Mouse (Mus musculus) hindbrain, embryonic 13.5 days (tissue): ENCODE measurements around the gene Pip5k1b. TPM values are rescaled to one million over a fixed set of nuclear protein-coding genes. Genes with fewer than 3 reads are reported as not detected.

Source experiments
- ATAC-seq: fragments of 200-750 bp; cut with Nextera tagmentation; 2 replicates; pipeline ENCODE4 v1.8.0; 2017; ENCODE audit warnings: moderate TSS enrichment; ENCODE audit not compliant: low FRiP score
- H3K27ac ChIP-seq: fragments of 300-500 bp; sonication (generic); 2 replicates; pipeline ENCODE4 v1.5.1; 2015; ENCODE audit warnings: inconsistent platforms, mild to moderate bottlenecking, moderate library complexity
- H3K27me3 ChIP-seq: fragments of 300-500 bp; sonication (generic); 2 replicates; pipeline ENCODE4 v1.6.1; 2015; ENCODE audit warnings: mild to moderate bottlenecking, inconsistent platforms
- H3K36me3 ChIP-seq: fragments of 300-500 bp; sonication (generic); 2 replicates; pipeline ENCODE4 v1.6.1; 2015; ENCODE audit warnings: mild to moderate bottlenecking, inconsistent platforms
- H3K4me1 ChIP-seq: fragments of 300-500 bp; sonication (generic); replicated peaks from 2 replicates; pipeline ENCODE4 v1.6.1; 2015; ENCODE audit warnings: inconsistent platforms
- H3K4me2 ChIP-seq: fragments of 300-500 bp; sonication (generic); 2 replicates; pipeline ENCODE4 v1.6.1; 2015; ENCODE audit warnings: inconsistent platforms, mild to moderate bottlenecking, moderate library complexity
- H3K4me3 ChIP-seq: fragments of 300-500 bp; sonication (generic); 2 replicates; pipeline ENCODE4 v1.5.1; 2015; ENCODE audit warnings: mild to moderate bottlenecking, inconsistent platforms
- H3K9ac ChIP-seq: fragments of 300-500 bp; sonication (generic); 2 replicates; pipeline ENCODE4 v1.6.1; 2015; ENCODE audit warnings: mild to moderate bottlenecking, inconsistent platforms
- H3K9me3 ChIP-seq: fragments of 300-500 bp; sonication (generic); 2 replicates; pipeline ENCODE4 v1.6.1; 2016; ENCODE audit warnings: inconsistent platforms
- WGBS: fragments of 180-500 bp; shearing (Covaris S2); methylation state at CpG from one replicate; pipeline ENCODE4 v1.1.7; 2015; 5-methylcytosine and 5-hydroxymethylcytosine counted together
- polyA plus RNA-seq: library from polyadenylated mRNA; unstranded; fragments of >200 nt; fragmentation: Nextera tagmentation; extraction: Ambion mirVana; gene quantifications from 2 replicates; pipeline ENCODE4 v1.2.1, GENCODE M21; 2015

The Pip5k1b gene
- polyA plus RNA-seq, 1 experiment from 2014 or later: 1.5 TPM

GRCm38 (mm10) chr19:24314676-24315075 lies 241.0 kb downstream of the Pip5k1b start:
- H3K4me3 ChIP-seq: no peak overlapping the region
- H3K36me3 ChIP-seq: no peaks in the 10 kb centered on the region
- no peak overlapping the region for H3K27ac ChIP-seq
- peaks cover 22% of the 10 kb centered on the region for H3K4me1 ChIP-seq
- WGBS: 93% methylated on average over 11 of the region's 11 CpGs
- H3K4me2 ChIP-seq: no peak overlapping the region
- no peaks in the 10 kb centered on the region for H3K9me3 ChIP-seq
- H3K27me3 ChIP-seq: 0 out of 2 replicates have a peak, but pooled peaks cover 7% of the 10 kb centered on the region
- ATAC-seq: no peak
- no peak overlapping the region for H3K9ac ChIP-seq

DNA sequence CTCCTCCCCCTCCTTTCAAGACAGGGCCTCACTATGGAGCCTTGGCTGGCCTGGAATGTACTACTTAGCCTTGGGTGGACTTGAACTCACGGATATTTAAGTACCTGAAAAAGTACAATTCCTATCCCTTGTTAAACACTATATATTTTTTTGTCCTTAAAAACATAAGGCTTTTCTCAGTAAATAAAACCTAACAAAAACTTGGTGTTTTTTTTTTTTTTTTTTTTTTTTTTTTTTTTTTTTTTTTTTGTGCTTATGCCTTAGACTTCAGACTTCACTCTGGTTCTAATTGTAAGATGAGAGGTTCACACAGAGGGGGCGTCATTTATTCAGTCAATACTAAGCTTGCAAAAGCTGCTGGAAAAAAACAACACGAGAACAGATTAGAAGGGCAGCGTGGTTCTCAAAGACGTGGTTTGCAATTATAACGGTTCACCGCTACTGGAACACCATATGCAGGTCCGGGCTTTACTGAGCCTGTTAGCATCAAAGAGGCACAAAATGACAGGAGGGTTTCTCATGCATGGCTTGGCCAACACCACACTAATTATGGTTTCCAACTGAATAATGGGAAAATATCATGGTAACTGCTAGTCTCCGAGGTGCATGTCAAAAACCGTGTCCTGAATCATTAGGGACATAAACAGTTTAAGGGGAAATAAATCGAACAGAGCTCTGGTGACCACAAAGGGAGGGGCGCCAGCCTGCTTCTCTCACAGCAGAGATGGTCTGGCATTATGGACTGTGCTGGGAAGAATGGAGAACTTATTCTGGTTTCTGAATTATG lies 242.9 kb downstream of the Pip5k1b start:
- 31% methylated on average over 12 of the region's 12 CpGs for WGBS
- H3K4me1 ChIP-seq: peaks cover 29% of the 10 kb centered on the region
- peak; percentile 34; the same call in 1 of the 2 replicates for ATAC-seq
- no peaks in the 10 kb centered on the region for H3K9me3 ChIP-seq
- no peak overlapping the region for H3K4me3 ChIP-seq
- H3K9ac ChIP-seq: no peak overlapping the region
- H3K27ac ChIP-seq: no peak overlapping the region
- 0 out of 2 replicates have a peak, but pooled peaks cover 5% of the 10 kb centered on the region for H3K27me3 ChIP-seq
- no peak overlapping the region for H3K4me2 ChIP-seq
- H3K36me3 ChIP-seq: no peaks in the 10 kb centered on the region

GRCm38 (mm10) chr19:24312046-24312445 lies 243.6 kb downstream of the Pip5k1b start:
- ATAC-seq: no peak
- Histone ChIP-seq H3K4me1 (peaks cover 30% of the 10 kb centered on the region), H3K9ac (no peak overlapping the region), H3K36me3 (no peaks in the 10 kb centered on the region), H3K27me3 (0 out of 2 replicates have a peak, but pooled peaks cover 3% of the 10 kb centered on the region), H3K4me2 (no peak overlapping the region), H3K9me3 (no peaks in the 10 kb centered on the region), H3K27ac (no peak overlapping the region), H3K4me3 (no peak overlapping the region)
- WGBS: 78% methylated on average over 5 of the region's 5 CpGs

- WGBS: 4% methylated on average over 5 of the region's 5 CpGs
- peak overlapping the region; percentile 52; the same call in 1 of the 2 replicates for H3K27ac ChIP-seq
- H3K36me3 ChIP-seq: no peaks in the 10 kb centered on the region
- H3K9ac ChIP-seq: 0 out of 2 replicates have a peak overlapping the region, but pooled peaks have one; percentile 15
- no peak; the same call in 1 of the 2 replicates for ATAC-seq
- H3K4me3 ChIP-seq: no peak overlapping the region
- no peaks in the 10 kb centered on the region for H3K9me3 ChIP-seq
- peaks cover 17% of the 10 kb centered on the region for H3K4me1 ChIP-seq
- no peak overlapping the region for H3K4me2 ChIP-seq
- peaks cover 6% of the 10 kb centered on the region for H3K27me3 ChIP-seq
Measured at GRCm38 (mm10) chr19:24308305-24308705, 247.4 kb downstream of the Pip5k1b start.

- Histone ChIP-seq H3K9me3 (no peaks in the 10 kb centered on the region), H3K4me2 (no peak overlapping the region), H3K4me3 (no peak overlapping the region), H3K27me3 (peaks cover 12% of the 10 kb centered on the region), H3K4me1 (peaks cover 11% of the 10 kb centered on the region), H3K9ac (0 out of 2 replicates have a peak overlapping the region, but pooled peaks have one; percentile 15), H3K27ac (peak overlapping the region; percentile 52), H3K36me3 (no peaks in the 10 kb centered on the region)
- WGBS: 58% methylated on average over 13 of the region's 13 CpGs
- ATAC-seq: no peak
Measured at GRCm38 (mm10) chr19:24307271-24308221, 248.1 kb downstream of the Pip5k1b start.

GRCm38 (mm10) chr19:24306351-24306750 lies 249.3 kb downstream of the Pip5k1b start:
- 92% methylated on average over 5 of the region's 5 CpGs for WGBS
- H3K9me3 ChIP-seq: no peaks in the 10 kb centered on the region
- no peak overlapping the region for H3K4me3 ChIP-seq
- H3K4me1 ChIP-seq: peaks cover 18% of the 10 kb centered on the region
- H3K27me3 ChIP-seq: peaks cover 12% of the 10 kb centered on the region
- H3K4me2 ChIP-seq: no peak overlapping the region
- no peak for ATAC-seq
- no peaks in the 10 kb centered on the region for H3K36me3 ChIP-seq
- no peak overlapping the region for H3K9ac ChIP-seq
- H3K27ac ChIP-seq: no peak overlapping the region

GRCm38 (mm10) chr19:24302198-24302597 lies 253.5 kb downstream of the Pip5k1b start:
- 36% methylated on average over 10 of the region's 10 CpGs for WGBS
- no peak overlapping the region for H3K4me3 ChIP-seq

GRCm38 (mm10) chr19:24301768-24302148 lies 253.9 kb downstream of the Pip5k1b start:
- no peaks in the 10 kb centered on the region for H3K36me3 ChIP-seq
- no peak overlapping the region for H3K9ac ChIP-seq
- H3K27ac ChIP-seq: no peak overlapping the region
- ATAC-seq: no peak
- no peak overlapping the region for H3K4me2 ChIP-seq
- H3K4me1 ChIP-seq: 0 out of 2 replicates have a peak, but pooled peaks cover 7% of the 10 kb centered on the region
- peaks cover 12% of the 10 kb centered on the region for H3K27me3 ChIP-seq
- H3K9me3 ChIP-seq: no peaks in the 10 kb centered on the region
- no peak overlapping the region for H3K4me3 ChIP-seq
- WGBS: 21% methylated on average over 5 of the region's 5 CpGs

More at GRCm38 (mm10) chr19:24302198-24302597, 253.5 kb downstream of the Pip5k1b start:
- 0 out of 2 replicates have a peak, but pooled peaks cover 7% of the 10 kb centered on the region for H3K4me1 ChIP-seq
- no peaks in the 10 kb centered on the region for H3K36me3 ChIP-seq
- no peaks in the 10 kb centered on the region for H3K9me3 ChIP-seq
- H3K27ac ChIP-seq: no peak overlapping the region
- no peak overlapping the region for H3K4me2 ChIP-seq
- H3K9ac ChIP-seq: no peak overlapping the region
- peaks cover 12% of the 10 kb centered on the region for H3K27me3 ChIP-seq
- no peak for ATAC-seq

- peak; percentile 88 for ATAC-seq
Measured at GRCm38 (mm10) chr19:24300994-24301767, 254.5 kb downstream of the Pip5k1b start.

DNA sequence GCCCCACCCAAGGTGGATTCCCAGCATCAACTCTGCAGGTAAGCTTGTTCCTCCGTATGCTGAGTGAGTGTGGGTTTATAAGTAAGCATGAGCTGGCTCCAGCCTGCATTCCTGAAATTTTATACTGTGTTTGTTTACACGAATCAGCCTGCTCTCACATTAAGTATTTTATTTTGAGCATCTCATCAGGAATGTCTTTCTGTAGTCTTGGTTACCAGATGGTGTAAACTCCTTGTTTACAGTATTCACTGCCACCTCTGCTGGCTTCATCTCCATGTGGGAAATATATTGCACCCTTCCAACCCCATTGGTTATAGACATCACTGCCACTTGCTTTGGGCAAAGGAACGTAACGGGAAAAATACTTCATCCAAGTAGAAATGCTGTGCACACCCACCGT lies 262.1 kb downstream of the Pip5k1b start:
- ATAC-seq: no peak

More at GRCm38 (mm10) chr19:24300994-24301767, 254.5 kb downstream of the Pip5k1b start:
- Histone ChIP-seq H3K36me3 (no peaks in the 10 kb centered on the region), H3K9me3 (no peaks in the 10 kb centered on the region), H3K4me3 (peak overlapping the region; percentile 25), H3K4me1 (0 out of 2 replicates have a peak, but pooled peaks cover 7% of the 10 kb centered on the region), H3K27me3 (peaks cover 12% of the 10 kb centered on the region), H3K4me2 (peak overlapping the region; percentile 52), H3K27ac (no peak overlapping the region), H3K9ac (0 out of 2 replicates have a peak overlapping the region, but pooled peaks have one; percentile 46)
- 7% methylated on average over 9 of the region's 9 CpGs for WGBS

DNA sequence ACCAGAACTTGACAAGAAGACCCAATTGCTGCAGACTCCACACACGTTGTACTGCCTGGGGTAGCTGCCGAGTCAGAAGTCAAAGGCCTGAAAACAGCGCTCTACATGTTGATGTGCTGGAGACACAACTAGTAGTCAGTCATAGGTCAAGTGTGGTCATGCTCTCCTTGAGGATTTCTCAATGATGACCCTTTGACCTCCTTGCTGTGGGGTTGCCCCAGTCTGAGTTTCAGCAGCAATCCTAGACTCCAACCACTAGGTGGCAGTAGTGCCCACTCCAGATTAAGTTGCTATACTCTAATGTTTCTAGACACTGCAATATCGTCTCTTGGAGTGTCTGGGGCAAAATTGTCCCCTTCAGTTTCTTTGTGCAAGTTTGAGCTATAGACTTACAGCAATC lies 271.5 kb downstream of the Pip5k1b start:
- H3K27me3 ChIP-seq: no peaks in the 10 kb centered on the region
- H3K9ac ChIP-seq: no peak overlapping the region
- ATAC-seq: no peak
- H3K4me1 ChIP-seq: peaks cover 11% of the 10 kb centered on the region
- 61% methylated on average over 4 of the region's 4 CpGs for WGBS
- no peak overlapping the region for H3K27ac ChIP-seq
- H3K4me2 ChIP-seq: no peak overlapping the region
- no peaks in the 10 kb centered on the region for H3K9me3 ChIP-seq
- no peak overlapping the region for H3K4me3 ChIP-seq
- no peaks in the 10 kb centered on the region for H3K36me3 ChIP-seq

More for the DNA sequence above, 262.1 kb downstream of the Pip5k1b start:
- Histone ChIP-seq H3K27me3 (no peaks in the 10 kb centered on the region), H3K9ac (no peak overlapping the region), H3K27ac (no peak overlapping the region), H3K4me3 (no peak overlapping the region), H3K9me3 (no peaks in the 10 kb centered on the region), H3K4me2 (no peak overlapping the region), H3K4me1 (no peaks in the 10 kb centered on the region), H3K36me3 (no peaks in the 10 kb centered on the region)
- WGBS: 77% methylated on average over 5 of the region's 5 CpGs
